Comparison of ENCODE assay signal across 9 mouse cellular contexts in genomic region chr2:167866751-167867150, GRCm38 (mm10).
DNase-seq lines count a peak whose midpoint lies in the region; ATAC-seq and TF ChIP-seq lines count a peak whose summit lies in the region.
"Had no signal": no experiment of that assay in that cellular context is flagged by ENCODE, and none has a peak within 500 bp of the region (broad histone marks: within the 10 kb centered on the region; RNA-seq: fewer than 3 reads in every experiment).

No protein-coding gene starts in this region.

- H3K9ac ChIP-seq in forebrain, postnatal 0 days: no peak overlapping the region
- H3K9ac ChIP-seq in forebrain, embryonic 13.5 days: no peak overlapping the region
- 0 out of 2 replicates have a peak overlapping the region, but pooled peaks have one; percentile 47 for H3K9ac ChIP-seq in heart, embryonic 11.5 days (ENCODE audit: low read depth, low read length)
- H3K9ac ChIP-seq: midbrain, embryonic 12.5 days had no signal

- no peaks in the 10 kb centered on the region for H3K4me1 ChIP-seq in forebrain, postnatal 0 days (ENCODE audit: insufficient read depth)
- H3K4me1 ChIP-seq in forebrain, embryonic 13.5 days: peaks cover 6% of the 10 kb centered on the region
- peaks cover 36% of the 10 kb centered on the region for H3K4me1 ChIP-seq in heart, embryonic 11.5 days (ENCODE audit: control insufficient read depth, insufficient read depth, low read length)

- H3K4me2 ChIP-seq in forebrain, postnatal 0 days (ENCODE audit: low read depth): no peak overlapping the region
- H3K4me2 ChIP-seq in forebrain, embryonic 13.5 days: no peak overlapping the region
- H3K4me2 ChIP-seq in heart, embryonic 11.5 days: no peak overlapping the region
- H3K4me2 ChIP-seq: midbrain, embryonic 12.5 days had no signal

- DNase-seq in forebrain, postnatal 0 days: peak; percentile 18
- DNase-seq in adrenal gland, postnatal 10 days: peak; percentile 90
- DNase-seq in kidney, postnatal 14 days: peak; percentile 93
- DNase-seq in mesoderm, embryonic 11.5 days (ENCODE audit: low read depth, low spot score): peak; percentile 62
- no peak for DNase-seq in neural tube, embryonic 10.5 days (ENCODE audit: extremely low spot score, low spot score)

- 0 out of 2 replicates have a peak, but pooled peaks have one; percentile 38 for TF ChIP-seq CTCF in forebrain, postnatal 0 days (IDR thresholded peaks at IDR 0.05; ENCODE audit: low read depth)

- ATAC-seq in forebrain, postnatal 0 days: no peak
- no peak for ATAC-seq in forebrain, embryonic 13.5 days
- peak; percentile 85 for ATAC-seq in heart, embryonic 11.5 days (replicated peaks; ENCODE audit: insufficient number of reproducible peaks, low FRiP score, low TSS enrichment)
- no peak for ATAC-seq in frontal cortex, adult (ENCODE audit: low TSS enrichment)

- no peak overlapping the region for H3K4me3 ChIP-seq in forebrain, postnatal 0 days (ENCODE audit: low read depth, low read length)
- no peak overlapping the region for H3K4me3 ChIP-seq in forebrain, embryonic 13.5 days
- no peak overlapping the region for H3K4me3 ChIP-seq in heart, embryonic 11.5 days (ENCODE audit: low read depth, low read length)
- H3K4me3 ChIP-seq: midbrain, embryonic 12.5 days had no signal

- no peak overlapping the region for H3K27ac ChIP-seq in forebrain, postnatal 0 days (ENCODE audit: low read depth, low read length)
- no peak overlapping the region for H3K27ac ChIP-seq in forebrain, embryonic 13.5 days
- H3K27ac ChIP-seq in heart, embryonic 11.5 days (ENCODE audit: low read depth, low read length): peak overlapping the region; percentile 64
- H3K27ac ChIP-seq: midbrain, embryonic 12.5 days had no signal

- 53% methylated on average over 10 of the region's 10 CpGs for WGBS in forebrain, postnatal 0 days
- WGBS in forebrain, embryonic 13.5 days: 65% methylated on average over 10 of the region's 10 CpGs
- 16% methylated on average over 10 of the region's 10 CpGs for WGBS in heart, embryonic 11.5 days (ENCODE audit: insufficient replicate concordance)

- no peaks in the 10 kb centered on the region for H3K27me3 ChIP-seq in forebrain, postnatal 0 days (ENCODE audit: insufficient read depth, low read length)
- peaks cover 5% of the 10 kb centered on the region; the same call in 1 of the 2 replicates for H3K27me3 ChIP-seq in forebrain, embryonic 13.5 days
- 0 out of 2 replicates have a peak, but pooled peaks cover under 1% of the 10 kb centered on the region for H3K27me3 ChIP-seq in heart, embryonic 11.5 days (ENCODE audit: control insufficient read depth, insufficient read depth, low read length)
- H3K27me3 ChIP-seq: midbrain, embryonic 12.5 days had no signal

- H3K9me3 ChIP-seq in forebrain, postnatal 0 days (ENCODE audit: low read length): no peaks in the 10 kb centered on the region
- H3K9me3 ChIP-seq in forebrain, embryonic 13.5 days (replicated peaks): no peaks in the 10 kb centered on the region
- no peaks in the 10 kb centered on the region for H3K9me3 ChIP-seq in heart, embryonic 11.5 days (replicated peaks; ENCODE audit: control insufficient read depth, low read length)
- H3K9me3 ChIP-seq: midbrain, embryonic 12.5 days had no signal

- H3K36me3 ChIP-seq in forebrain, postnatal 0 days (ENCODE audit: insufficient read depth): no peaks in the 10 kb centered on the region
- H3K36me3 ChIP-seq in forebrain, embryonic 13.5 days (ENCODE audit: poor library complexity, severe bottlenecking): no peaks in the 10 kb centered on the region
- no peaks in the 10 kb centered on the region for H3K36me3 ChIP-seq in heart, embryonic 11.5 days (ENCODE audit: control insufficient read depth, insufficient read depth, low read length)
- H3K36me3 ChIP-seq: midbrain, embryonic 12.5 days had no signal
